Mouse (Mus musculus): Measurements from ENCODE around the gene Trpm7.

DNA sequence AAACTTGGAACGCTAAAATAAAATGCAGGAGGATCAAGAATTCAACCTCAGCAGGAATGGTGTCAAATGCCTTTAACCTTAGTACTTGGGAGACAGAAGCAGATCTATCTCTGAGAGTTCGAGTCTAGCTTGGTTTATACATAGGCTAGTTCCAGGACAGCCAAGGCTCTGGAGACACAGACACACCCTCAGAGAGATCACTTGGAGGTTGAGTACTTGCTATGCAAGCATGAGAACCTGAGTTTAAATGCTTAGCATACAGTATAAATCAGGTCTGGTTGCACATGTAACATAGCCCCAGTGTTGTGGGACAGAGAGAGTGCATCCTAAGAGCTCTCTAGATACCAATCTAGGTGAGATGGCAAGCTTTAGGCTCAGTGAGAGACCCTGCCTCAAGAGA, 58.6 kb downstream of the Trpm7 start:
- no peak for TF ChIP-seq CTCF (IDR thresholded peaks at IDR 0.05; ENCODE audit: low read depth)
- no peak for TF ChIP-seq EP300 (IDR thresholded peaks at IDR 0.05; ENCODE audit: low read depth)

Measured in liver, postnatal 0 days (tissue).